18 mouse cellular contexts compared by ENCODE assay signal in the genomic region with DNA sequence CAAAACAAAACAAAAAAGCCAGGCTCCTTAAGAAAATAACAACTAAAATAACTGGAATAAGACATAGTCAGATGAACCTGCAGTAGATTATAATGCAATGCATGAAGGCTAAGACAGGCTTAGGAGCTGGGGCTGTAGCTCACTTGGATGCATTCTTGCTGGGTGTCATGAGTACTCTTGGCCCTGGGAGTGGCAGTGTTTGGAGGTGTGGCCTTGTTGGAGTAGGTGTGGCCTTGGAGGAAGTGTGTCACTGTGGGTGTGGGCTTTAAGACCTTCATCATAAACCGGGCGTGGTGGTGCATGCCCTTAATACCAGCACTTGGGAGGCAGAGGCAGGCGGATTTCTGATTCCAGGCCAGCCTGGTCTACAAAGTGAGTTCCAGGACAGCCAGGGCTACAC. TPM values are rescaled to one million over a fixed set of nuclear protein-coding genes. Genes with fewer than 3 reads are reported as not detected.
DNase-seq lines count a peak whose midpoint lies in the region; ATAC-seq lines count a peak whose summit lies in the region.
"Had no signal": no experiment of that assay in that cellular context is flagged by ENCODE, and none has a peak within 500 bp of the region (broad histone marks: within the 10 kb centered on the region; RNA-seq: fewer than 3 reads in every experiment).

No protein-coding gene starts in this region.

- no peak overlapping the region for H3K4me3 ChIP-seq in liver, embryonic 16.5 days (ENCODE audit: low read depth, low read length)
- H3K4me3 ChIP-seq: embryonic facial prominence, embryonic 12.5 days; forebrain, embryonic 10.5 days; heart, embryonic 13.5 days; limb, embryonic 10.5 days; lung, embryonic 15.5 days; midbrain, embryonic 15.5 days had no signal

- DNase-seq in A20 (ENCODE audit: low read depth, low spot score), result peak; percentile 40
- peak; percentile 48 for DNase-seq in B cell, adult 2 months
- DNase-seq in layer of hippocampus, postnatal 25 days (ENCODE audit: extremely low spot score in 1 of 2, low spot score in 1 of 2), result no peak
- no peak for DNase-seq in cerebellum, postnatal 10 days
- DNase-seq in adrenal gland, postnatal 4 days (ENCODE audit: low spot score in 2 of 2), result no peak
- DNase-seq: adrenal gland, postnatal 14 days; gastrocnemius, postnatal 25 days; kidney, adult 11 months; kidney, postnatal 14 days had no signal

- H3K27me3 ChIP-seq in liver, embryonic 16.5 days (ENCODE audit: control insufficient read depth, insufficient read depth, low read depth, low read length), result no peaks in the 10 kb centered on the region
- H3K27me3 ChIP-seq: embryonic facial prominence, embryonic 12.5 days; heart, embryonic 13.5 days; lung, embryonic 15.5 days; midbrain, embryonic 15.5 days had no signal

- peak; percentile 63 for ATAC-seq in erythroid progenitor cell, adult 5-6 weeks (replicated peaks; ENCODE audit: low FRiP score, poor library complexity, severe bottlenecking)
- ATAC-seq in liver, embryonic 16.5 days (ENCODE audit: low read depth), result peak; percentile 63
- ATAC-seq: midbrain, embryonic 15.5 days had no signal

- peaks cover 50% of the 10 kb centered on the region for H3K4me1 ChIP-seq in liver, embryonic 16.5 days (ENCODE audit: control insufficient read depth, low read depth, low read length)
- H3K4me1 ChIP-seq: embryonic facial prominence, embryonic 12.5 days; forebrain, embryonic 10.5 days; midbrain, embryonic 15.5 days had no signal

- H3K9me3 ChIP-seq in liver, embryonic 16.5 days (replicated peaks; ENCODE audit: control insufficient read depth, low read length), result no peaks in the 10 kb centered on the region
- H3K9me3 ChIP-seq: embryonic facial prominence, embryonic 12.5 days; forebrain, embryonic 10.5 days; heart, embryonic 13.5 days; limb, embryonic 10.5 days; lung, embryonic 15.5 days; midbrain, embryonic 15.5 days had no signal

- 43% methylated on average over 3 of the region's 3 CpGs for WGBS in liver, embryonic 16.5 days (ENCODE audit: insufficient replicate concordance)

- no peak overlapping the region for H3K9ac ChIP-seq in liver, embryonic 16.5 days (ENCODE audit: low read depth, low read length)
- H3K9ac ChIP-seq: embryonic facial prominence, embryonic 12.5 days; heart, embryonic 13.5 days; lung, embryonic 15.5 days; midbrain, embryonic 15.5 days had no signal

- H3K36me3 ChIP-seq in liver, embryonic 16.5 days (ENCODE audit: control insufficient read depth, insufficient read depth), result no peaks in the 10 kb centered on the region
- H3K36me3 ChIP-seq: embryonic facial prominence, embryonic 12.5 days; forebrain, embryonic 10.5 days; heart, embryonic 13.5 days; limb, embryonic 10.5 days; lung, embryonic 15.5 days; midbrain, embryonic 15.5 days had no signal

- peak overlapping the region; percentile 81; the same call in 1 of the 2 replicates for H3K27ac ChIP-seq in liver, embryonic 16.5 days (ENCODE audit: low read length)
- H3K27ac ChIP-seq: embryonic facial prominence, embryonic 12.5 days; forebrain, embryonic 10.5 days; heart, embryonic 13.5 days; limb, embryonic 10.5 days; lung, embryonic 15.5 days; midbrain, embryonic 15.5 days had no signal

- H3K4me2 ChIP-seq in liver, embryonic 16.5 days (ENCODE audit: low read depth, low read length), result no peak overlapping the region
- H3K4me2 ChIP-seq: embryonic facial prominence, embryonic 12.5 days; heart, embryonic 13.5 days; lung, embryonic 15.5 days; midbrain, embryonic 15.5 days had no signal

RNA-seq across cellular contexts. Expression of gene Kcng3, which starts 18.3 kb away (rescaled TPM):
- total RNA-seq in erythroid progenitor cell, adult 5-6 weeks (2015; ENCODE audit: low replicate concordance), result not detected in 2 replicates
- not detected in 2 replicates for total RNA-seq in erythroid progenitor cell, adult 5-6 weeks (2017; ENCODE audit: low replicate concordance)
- 0.04 TPM in 1 of 2 replicates, not detected in the other for polyA plus RNA-seq in liver, embryonic 16.5 days (2015; fragmentation: Nextera tagmentation; extraction: Ambion mirVana)
- total RNA-seq in layer of hippocampus, postnatal 25 days (2021), result 1 to 10 TPM; 6.9 to 9.4 TPM
- total RNA-seq in adrenal gland, postnatal 4 days (2021), result 10 to 100 TPM; 12.7 to 13.6 TPM
- total RNA-seq: gastrocnemius, postnatal 25 days; hematopoietic stem cell, adult 5-6 weeks had no signal
- polyA plus RNA-seq: embryonic facial prominence, embryonic 12.5 days; forebrain, embryonic 10.5 days; heart, embryonic 13.5 days; limb, embryonic 10.5 days; lung, embryonic 15.5 days had no signal

RNA-seq across cellular contexts. Expression of gene Mta3, which starts 56.0 kb away (rescaled TPM):
- total RNA-seq in erythroid progenitor cell, adult 5-6 weeks (2015; ENCODE audit: low replicate concordance), result 61.6 and 69.6 TPM in 2 replicates
- 57.6 and 59.2 TPM in 2 replicates for total RNA-seq in erythroid progenitor cell, adult 5-6 weeks (2017; ENCODE audit: low replicate concordance)
- polyA plus RNA-seq in liver, embryonic 16.5 days (2015; fragmentation: Nextera tagmentation; extraction: Ambion mirVana), result 35.3 and 35.6 TPM in 2 replicates
- 10 to 100 TPM; 83.8 to 89.0 TPM for total RNA-seq in layer of hippocampus, postnatal 25 days (2021)
- 100 to 1,000 TPM; 103 to 108 TPM for total RNA-seq in adrenal gland, postnatal 4 days (2021)

Comparison
In these comparisons a context has a peak if more than half of its experiments do, and no peak if none do; other contexts are left out.
1. DNase-seq: peak in A20 (single experiment) and B cell, adult 2 months (2 of 2); none in layer of hippocampus, postnatal 25 days (0 of 2), cerebellum, postnatal 10 days (0 of 2) and adrenal gland, postnatal 4 days (0 of 2).
2. RNA of gene Kcng3, which starts 18.3 kb away (total RNA-seq): 12.7 to 13.6 TPM in adrenal gland, postnatal 4 days and 6.9 to 9.4 TPM in layer of hippocampus, postnatal 25 days; not detected in erythroid progenitor cell, adult 5-6 weeks; every median in the first group is over 4 times any median in the second.